Mouse (Mus musculus): ENCODE data around the gene Pias4.

- TF ChIP-seq CTCF (IDR thresholded peaks at IDR 0.05; ENCODE audit: low read depth, low read length) (no peak), EP300 (IDR thresholded peaks at IDR 0.05; ENCODE audit: insufficient read depth, low read depth, low read length) (no peak)
These were observed 21.4 kb downstream of the Pias4 start for GRCm38 (mm10) chr10:81146296-81146695.
